Mouse (Mus musculus) hindbrain, embryonic 13.5 days (tissue): ENCODE data around the gene Creb3l1. TPM values are rescaled to one million over a fixed set of nuclear protein-coding genes. Genes with fewer than 3 reads are reported as not detected.

ENCODE experiments used
- ATAC-seq: fragments of 200-750 bp; cut with Nextera tagmentation; 2 replicates; pipeline ENCODE4 v1.8.0; 2017; ENCODE audit warnings: moderate TSS enrichment; ENCODE audit not compliant: low FRiP score
- H3K27ac ChIP-seq: fragments of 300-500 bp; sonication (generic); 2 replicates; pipeline ENCODE4 v1.5.1; 2015; ENCODE audit warnings: inconsistent platforms, mild to moderate bottlenecking, moderate library complexity
- H3K27me3 ChIP-seq: fragments of 300-500 bp; sonication (generic); 2 replicates; pipeline ENCODE4 v1.6.1; 2015; ENCODE audit warnings: mild to moderate bottlenecking, inconsistent platforms
- H3K36me3 ChIP-seq: fragments of 300-500 bp; sonication (generic); 2 replicates; pipeline ENCODE4 v1.6.1; 2015; ENCODE audit warnings: mild to moderate bottlenecking, inconsistent platforms
- H3K4me1 ChIP-seq: fragments of 300-500 bp; sonication (generic); replicated peaks from 2 replicates; pipeline ENCODE4 v1.6.1; 2015; ENCODE audit warnings: inconsistent platforms
- H3K4me2 ChIP-seq: fragments of 300-500 bp; sonication (generic); 2 replicates; pipeline ENCODE4 v1.6.1; 2015; ENCODE audit warnings: inconsistent platforms, mild to moderate bottlenecking, moderate library complexity
- H3K4me3 ChIP-seq: fragments of 300-500 bp; sonication (generic); 2 replicates; pipeline ENCODE4 v1.5.1; 2015; ENCODE audit warnings: mild to moderate bottlenecking, inconsistent platforms
- H3K9ac ChIP-seq: fragments of 300-500 bp; sonication (generic); 2 replicates; pipeline ENCODE4 v1.6.1; 2015; ENCODE audit warnings: mild to moderate bottlenecking, inconsistent platforms
- H3K9me3 ChIP-seq: fragments of 300-500 bp; sonication (generic); 2 replicates; pipeline ENCODE4 v1.6.1; 2016; ENCODE audit warnings: inconsistent platforms
- WGBS: fragments of 180-500 bp; shearing (Covaris S2); methylation state at CpG from one replicate; pipeline ENCODE4 v1.1.7; 2015; 5-methylcytosine and 5-hydroxymethylcytosine counted together
- polyA plus RNA-seq: library from polyadenylated mRNA; unstranded; fragments of >200 nt; fragmentation: Nextera tagmentation; extraction: Ambion mirVana; gene quantifications from 2 replicates; pipeline ENCODE4 v1.2.1, GENCODE M21; 2015

Creb3l1 gene
- polyA plus RNA-seq, 1 experiment from 2014 or later, result 1.3 TPM

GRCm38 (mm10) chr2:91946836-91947235, 77.5 kb downstream of the Creb3l1 start:
- Histone ChIP-seq H3K9ac (0 out of 2 replicates have a peak overlapping the region, but pooled peaks have one; percentile 24), H3K27ac (0 out of 2 replicates have a peak overlapping the region, but pooled peaks have one; percentile 18), H3K4me2 (no peak overlapping the region), H3K27me3 (peaks cover 3% of the 10 kb centered on the region; the same call in 1 of the 2 replicates), H3K4me3 (no peak overlapping the region), H3K4me1 (peaks cover 56% of the 10 kb centered on the region), H3K36me3 (peaks cover 3% of the 10 kb centered on the region), H3K9me3 (no peaks in the 10 kb centered on the region)
- 58% methylated on average over 6 of the region's 6 CpGs for WGBS
- ATAC-seq, result no peak

DNA sequence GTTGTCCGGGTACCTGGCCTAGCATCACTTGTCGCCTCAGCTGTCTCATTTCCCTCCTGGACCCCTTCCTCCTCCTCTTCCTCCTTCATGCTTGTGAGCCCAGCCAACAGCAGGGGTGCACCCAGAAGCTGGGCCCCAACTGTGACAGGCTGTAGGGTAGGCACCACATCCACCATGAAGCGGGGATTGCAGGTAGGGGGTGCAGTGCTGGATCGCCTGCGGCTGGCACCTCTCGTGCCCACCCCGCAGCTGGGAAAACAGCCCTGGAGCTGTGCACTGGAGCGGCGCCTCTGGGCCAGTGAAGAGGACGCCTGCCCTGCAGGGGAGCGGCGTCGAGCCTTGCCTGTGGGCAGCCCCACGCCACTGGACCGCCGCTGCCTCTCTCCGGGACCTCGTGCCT, 78.8 kb downstream of the Creb3l1 start, which contains the start of gene Gm9821:
Gene Gm9821 (plus strand): TSS at position 221 of the 400 bp plus-strand sequence.
- Histone ChIP-seq H3K9ac (no peak within 1 kb of the TSS), H3K9me3 (no peaks in the 10 kb centered on the region), H3K27ac (no peak within 1 kb of the TSS), H3K36me3 (peaks cover 10% of the 10 kb centered on the region), H3K4me2 (no peak within 1 kb of the TSS), H3K4me3 (no peak within 1 kb of the TSS), H3K4me1 (peaks cover 52% of the 10 kb centered on the region), H3K27me3 (peaks cover 3% of the 10 kb centered on the region; the same call in 1 of the 2 replicates)
- WGBS, result 85% methylated on average over 18 of the region's 18 CpGs
- no peak for ATAC-seq

DNA sequence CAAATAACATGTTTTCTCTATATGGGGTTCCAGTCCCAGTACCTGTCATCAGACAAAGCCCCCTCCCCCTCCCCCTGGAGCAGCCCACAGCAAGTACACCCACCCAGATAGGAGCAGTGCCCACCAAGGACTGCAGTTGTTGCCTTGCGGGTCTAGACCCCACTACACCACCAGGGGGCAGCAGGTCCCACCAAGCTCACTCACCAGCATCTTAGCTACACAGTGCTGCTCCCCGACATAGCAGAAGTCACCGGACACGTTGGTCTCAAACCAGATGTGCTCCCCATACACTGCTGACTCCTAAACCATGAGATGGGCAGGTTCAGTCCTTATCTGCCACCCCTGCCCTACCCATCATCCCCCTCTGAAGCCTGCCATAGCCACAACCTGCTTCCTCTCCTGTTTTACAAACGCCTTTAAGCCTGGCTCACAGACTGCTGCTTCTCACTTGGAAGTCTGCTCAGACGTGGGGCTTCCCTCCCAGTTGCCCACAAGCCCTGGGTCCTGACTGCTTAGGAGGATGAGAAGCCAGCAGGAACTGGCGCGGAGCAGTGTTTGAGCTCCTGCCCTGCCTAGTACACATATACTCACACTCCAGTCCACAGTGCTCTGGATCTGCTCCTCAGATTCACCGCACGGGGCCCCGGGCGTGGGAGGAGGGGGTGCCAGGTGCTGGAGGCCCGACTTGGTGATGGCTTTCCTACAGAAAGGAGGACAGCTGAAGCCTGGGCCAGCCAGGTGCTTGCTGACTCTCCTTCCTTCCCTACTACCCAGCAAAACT, 79.9 kb downstream of the Creb3l1 start:
- Histone ChIP-seq H3K9ac (peak overlapping the region; percentile 14; the same call in 1 of the 2 replicates), H3K4me1 (peaks cover 41% of the 10 kb centered on the region), H3K27me3 (peaks cover 3% of the 10 kb centered on the region; the same call in 1 of the 2 replicates), H3K27ac (no peak overlapping the region), H3K4me3 (no peak overlapping the region), H3K4me2 (no peak overlapping the region), H3K36me3 (peaks cover 20% of the 10 kb centered on the region), H3K9me3 (no peaks in the 10 kb centered on the region)
- 49% methylated on average over 13 of the region's 13 CpGs for WGBS
- ATAC-seq, result peak; percentile 73

DNA sequence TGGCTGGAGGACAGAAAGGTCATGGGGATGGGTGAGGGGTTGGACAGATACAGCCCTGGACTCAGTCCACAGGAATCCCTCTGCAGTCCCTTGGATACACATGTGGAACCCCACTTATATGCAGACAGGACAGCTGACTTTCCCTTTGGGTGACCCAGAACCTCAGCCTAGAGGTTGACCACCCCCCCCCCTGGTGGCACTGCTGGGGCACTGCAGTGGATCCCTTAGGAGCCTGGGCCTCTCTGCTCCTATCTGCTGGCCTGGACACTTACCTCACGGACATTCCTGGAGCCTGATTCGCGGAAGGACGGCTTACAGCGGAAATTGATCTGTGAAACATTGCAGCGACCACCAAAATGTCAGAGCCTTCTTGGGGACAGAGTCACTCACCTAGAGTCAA, 81.9 kb downstream of the Creb3l1 start:
- no peak for ATAC-seq
- Histone ChIP-seq H3K36me3 (peaks cover 40% of the 10 kb centered on the region), H3K4me2 (no peak overlapping the region), H3K27me3 (peaks cover 3% of the 10 kb centered on the region; the same call in 1 of the 2 replicates), H3K9ac (no peak overlapping the region), H3K27ac (no peak overlapping the region), H3K9me3 (no peaks in the 10 kb centered on the region), H3K4me1 (peaks cover 22% of the 10 kb centered on the region), H3K4me3 (no peak overlapping the region)
- WGBS, result 84% methylated on average over 6 of the region's 6 CpGs

DNA sequence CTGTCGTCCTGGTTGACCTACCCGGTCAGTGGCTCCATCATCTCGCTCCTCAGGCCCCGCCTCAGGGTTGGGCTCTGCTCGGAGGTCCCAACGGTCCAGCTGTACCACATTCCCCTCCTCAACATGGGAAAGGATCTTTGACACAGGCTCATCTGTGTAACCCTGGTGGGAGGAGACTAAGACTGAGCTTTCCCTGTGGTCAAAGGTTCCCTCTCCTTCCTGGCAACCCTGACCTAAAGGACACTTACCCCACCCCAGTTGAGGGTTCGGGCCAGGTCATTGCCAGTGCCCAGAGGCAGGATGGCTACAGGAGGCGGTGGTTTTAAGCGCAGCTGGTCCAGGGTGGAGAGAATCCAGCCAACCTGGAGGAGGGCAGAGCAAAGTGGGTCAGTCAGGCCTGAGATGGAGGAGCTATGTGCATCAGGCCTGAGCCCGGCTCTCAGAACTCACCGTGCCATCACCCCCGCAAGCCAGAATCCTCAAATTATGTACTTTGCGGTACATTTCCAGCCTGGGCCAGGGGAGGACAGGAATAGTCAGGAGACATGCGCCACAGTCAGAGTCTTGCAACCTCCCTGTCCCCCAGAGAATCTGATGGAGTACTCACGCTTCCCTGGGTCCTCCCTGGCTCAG, 84.9 kb downstream of the Creb3l1 start:
- Histone ChIP-seq H3K4me2 (no peak overlapping the region), H3K9ac (no peak overlapping the region; the same call in 1 of the 2 replicates), H3K4me3 (no peak overlapping the region), H3K36me3 (peaks cover 69% of the 10 kb centered on the region), H3K9me3 (no peaks in the 10 kb centered on the region), H3K27ac (no peak overlapping the region), H3K4me1 (peaks cover 6% of the 10 kb centered on the region; the same call in 1 of the 2 replicates), H3K27me3 (no peaks in the 10 kb centered on the region)
- no peak for ATAC-seq
- 87% methylated on average over 15 of the region's 15 CpGs for WGBS

- Histone ChIP-seq H3K27ac (no peak overlapping the region), H3K27me3 (no peaks in the 10 kb centered on the region), H3K9me3 (no peaks in the 10 kb centered on the region), H3K4me1 (peaks cover 35% of the 10 kb centered on the region), H3K4me2 (no peak overlapping the region), H3K9ac (0 out of 2 replicates have a peak overlapping the region, but pooled peaks have one; percentile 19), H3K36me3 (peaks cover 78% of the 10 kb centered on the region), H3K4me3 (no peak overlapping the region)
- WGBS, result 87% methylated on average over 7 of the region's 7 CpGs
- ATAC-seq, result no peak
Observed at GRCm38 (mm10) chr2:91936154-91936553, 88.1 kb downstream of the Creb3l1 start.

DNA sequence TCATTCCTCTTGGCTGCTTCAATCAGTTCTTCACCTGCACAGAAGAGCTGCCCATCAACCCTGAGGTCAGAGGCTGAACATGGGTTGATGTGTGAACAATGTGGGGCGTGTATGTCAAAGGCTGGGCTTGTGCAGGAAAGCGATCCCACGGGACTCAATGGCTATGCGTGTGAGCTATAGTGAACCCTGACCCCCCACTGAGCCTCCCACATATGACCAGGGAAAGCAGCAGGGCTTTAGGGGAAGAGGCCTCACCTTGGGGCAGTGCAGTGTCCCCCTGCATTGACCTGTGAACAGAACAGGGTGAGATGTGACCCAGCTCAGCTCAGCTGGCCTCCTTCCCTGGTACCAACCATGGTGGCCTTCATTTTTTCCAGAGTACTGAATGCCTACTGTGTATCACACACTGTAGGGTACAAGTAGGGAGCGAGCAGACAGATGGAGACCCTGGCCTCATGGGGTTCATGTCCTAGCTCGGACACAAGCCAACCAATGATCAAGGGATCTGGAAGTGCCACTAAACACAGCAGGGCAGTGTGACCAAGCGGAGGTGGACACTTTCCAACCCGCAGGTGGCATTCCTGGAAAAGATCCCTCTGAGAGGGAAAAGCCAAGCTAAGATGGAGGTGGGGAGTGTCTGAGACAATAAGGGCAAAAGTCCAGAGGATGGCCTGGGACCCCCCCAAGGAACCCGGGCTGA, 89.3 kb downstream of the Creb3l1 start:
- Histone ChIP-seq H3K4me2 (no peak overlapping the region), H3K4me3 (no peak overlapping the region), H3K9me3 (no peaks in the 10 kb centered on the region), H3K27me3 (no peaks in the 10 kb centered on the region), H3K36me3 (peaks cover 69% of the 10 kb centered on the region), H3K4me1 (peaks cover 47% of the 10 kb centered on the region), H3K9ac (peak overlapping the region; percentile 13; the same call in 1 of the 2 replicates), H3K27ac (no peak overlapping the region)
- 86% methylated on average over 9 of the region's 9 CpGs for WGBS
- ATAC-seq, result no peak

- ATAC-seq, result no peak
- H3K9me3 ChIP-seq, result no peaks in the 10 kb centered on the region
- peaks cover 60% of the 10 kb centered on the region for H3K36me3 ChIP-seq
- H3K4me1 ChIP-seq, result peaks cover 55% of the 10 kb centered on the region
- no peak overlapping the region for H3K27ac ChIP-seq
- no peak overlapping the region for H3K4me2 ChIP-seq
- no peak overlapping the region for H3K9ac ChIP-seq
- 48% methylated on average over 8 of the region's 8 CpGs for WGBS
- no peak overlapping the region for H3K4me3 ChIP-seq
- H3K27me3 ChIP-seq, result 0 out of 2 replicates have a peak, but pooled peaks cover 1% of the 10 kb centered on the region
Observed at GRCm38 (mm10) chr2:91934016-91934415, 90.3 kb downstream of the Creb3l1 start.

DNA sequence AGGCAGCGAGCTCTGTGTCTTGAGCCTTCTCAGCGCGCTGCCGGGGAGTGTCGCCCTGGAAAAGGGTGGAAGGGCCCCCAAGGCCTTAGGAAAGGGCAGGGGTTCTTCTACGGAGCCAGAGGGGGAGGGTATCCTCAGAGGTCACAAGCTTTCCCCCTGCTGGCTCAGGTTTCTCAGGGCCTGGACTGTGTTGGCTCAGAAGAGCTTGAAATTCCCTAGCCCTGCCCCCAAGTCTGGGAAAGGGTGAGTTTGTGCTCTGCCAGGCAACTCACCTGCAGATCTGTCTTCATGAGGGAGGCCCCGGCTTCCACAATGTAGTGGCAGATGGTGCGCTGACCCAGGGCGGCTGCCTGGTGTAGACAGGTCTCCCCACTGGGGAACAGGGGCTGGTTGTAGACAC, 90.8 kb downstream of the Creb3l1 start:
- Histone ChIP-seq H3K4me1 (peaks cover 59% of the 10 kb centered on the region), H3K27ac (no peak overlapping the region), H3K36me3 (peaks cover 54% of the 10 kb centered on the region), H3K9me3 (no peaks in the 10 kb centered on the region), H3K4me3 (no peak overlapping the region), H3K27me3 (0 out of 2 replicates have a peak, but pooled peaks cover 7% of the 10 kb centered on the region), H3K4me2 (no peak overlapping the region), H3K9ac (no peak overlapping the region)
- 32% methylated on average over 9 of the region's 9 CpGs for WGBS
- ATAC-seq, result no peak

DNA sequence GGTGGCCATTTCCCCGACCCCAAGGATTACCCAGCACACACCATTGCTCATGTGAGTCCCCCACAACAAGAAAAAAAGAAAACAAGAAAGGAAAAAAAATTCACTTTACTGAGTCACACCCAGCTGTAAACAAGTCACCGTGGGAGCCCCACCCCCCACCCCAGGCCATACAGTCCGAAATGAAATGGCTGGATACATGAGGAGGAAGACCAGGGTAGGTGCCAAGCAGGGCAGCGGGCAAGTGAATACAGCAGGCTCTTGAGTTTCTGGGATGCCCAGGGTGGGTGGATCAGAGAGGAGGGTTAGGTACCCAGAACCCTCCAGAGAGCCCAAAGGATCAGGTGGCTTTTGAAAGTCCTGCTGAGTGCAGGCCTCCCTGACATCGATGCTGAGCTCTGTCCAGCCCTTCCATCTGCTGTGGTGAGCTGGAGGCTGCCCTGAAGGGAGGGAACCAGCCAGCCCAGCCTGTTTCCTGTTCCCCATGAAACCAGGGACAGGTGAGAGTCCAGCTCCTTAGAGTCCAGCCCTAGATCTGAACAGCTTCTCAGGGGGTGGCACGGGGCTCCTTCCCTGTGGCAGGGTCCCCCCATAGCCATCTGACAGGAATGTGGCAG, 91.5 kb downstream of the Creb3l1 start:
- ATAC-seq, result no peak

More for the DNA sequence above, 91.5 kb downstream of the Creb3l1 start:
- WGBS, result 17% methylated on average over 6 of the region's 6 CpGs
- Histone ChIP-seq H3K4me3 (no peak overlapping the region), H3K4me1 (peaks cover 59% of the 10 kb centered on the region), H3K27me3 (0 out of 2 replicates have a peak, but pooled peaks cover 7% of the 10 kb centered on the region), H3K9ac (peak overlapping the region; percentile 87; the same call in 1 of the 2 replicates), H3K4me2 (peak overlapping the region; percentile 79), H3K36me3 (peaks cover 48% of the 10 kb centered on the region), H3K27ac (no peak overlapping the region), H3K9me3 (no peaks in the 10 kb centered on the region)
